Mouse (Mus musculus): Measurements from ENCODE around the gene Lin7b.

- TF ChIP-seq POLR2A (IDR thresholded peaks at IDR 0.05; ENCODE audit: borderline replicate concordance, extremely low read depth, low read depth, low read length), result no peak
- no peak for TF ChIP-seq CTCF (IDR thresholded peaks at IDR 0.05; ENCODE audit: insufficient read depth, low read length)
Observed at GRCm38 (mm10) chr7:45372371-45372770, 2.0 kb upstream of the Lin7b start.

All from lung, adult 2 months (tissue).